Mouse (Mus musculus): ENCODE results near the gene Zfp523. TPM values are rescaled to one million over a fixed set of nuclear protein-coding genes. Genes with fewer than 3 reads are reported as not detected.

Gene Zfp523
- total and polyA plus RNA-seq, 2 experiments from 2014 or later = 41.1 to 57.7 TPM

GRCm38 (mm10) chr17:28244214-28244613, 67.3 kb downstream of the Zfp523 start:
- H3K4me2 ChIP-seq (ENCODE audit: low read depth) = no peak overlapping the region
- H3K27ac ChIP-seq (ENCODE audit: low read depth, low read length) = 0 out of 2 replicates have a peak overlapping the region, but pooled peaks have one; percentile 21
- no peaks in the 10 kb centered on the region for H3K4me1 ChIP-seq (ENCODE audit: insufficient read depth)
- H3K9ac ChIP-seq = no peak overlapping the region
- H3K4me3 ChIP-seq (ENCODE audit: low read depth, low read length) = no peak overlapping the region
- no peaks in the 10 kb centered on the region for H3K9me3 ChIP-seq (ENCODE audit: low read length)
- ATAC-seq (no peak), DNase-seq (no peak)
- 84% methylated on average over 6 of the region's 6 CpGs for WGBS
- no peaks in the 10 kb centered on the region for H3K27me3 ChIP-seq (ENCODE audit: insufficient read depth, low read length)
- 0 out of 2 replicates have a peak, but pooled peaks cover 5% of the 10 kb centered on the region for H3K36me3 ChIP-seq (ENCODE audit: insufficient read depth)
- no peak for TF ChIP-seq CTCF (IDR thresholded peaks at IDR 0.05; ENCODE audit: low read depth)

DNA sequence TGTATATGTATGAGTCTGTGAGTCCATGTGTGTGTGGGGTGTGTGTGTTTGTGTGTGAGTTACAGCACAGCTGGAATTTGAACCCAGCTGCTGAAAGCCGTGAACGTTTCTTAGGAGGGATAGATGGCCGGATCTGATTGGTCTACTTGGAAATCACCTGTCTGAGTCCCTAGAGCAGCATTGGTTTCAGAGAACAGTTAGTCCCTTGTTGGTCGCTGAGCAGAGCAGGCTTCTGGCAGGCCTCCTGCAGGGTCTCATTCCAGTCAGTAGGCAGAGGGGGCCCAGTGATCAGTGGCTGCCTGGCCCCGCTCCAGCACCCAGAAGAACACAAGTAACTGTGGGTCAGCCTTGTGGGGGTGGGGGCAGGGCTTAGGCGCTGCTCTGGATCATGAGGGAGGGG, 67.8 kb downstream of the Zfp523 start:
- H3K4me3 ChIP-seq (ENCODE audit: low read depth, low read length) = no peak overlapping the region
- 13% methylated on average over 6 of the region's 6 CpGs for WGBS
- no peak overlapping the region for H3K4me2 ChIP-seq (ENCODE audit: low read depth)
- ATAC-seq (peak; percentile 93), DNase-seq (peak; percentile 62)
- no peaks in the 10 kb centered on the region for H3K27me3 ChIP-seq (ENCODE audit: insufficient read depth, low read length)
- no peak for TF ChIP-seq CTCF (IDR thresholded peaks at IDR 0.05; ENCODE audit: low read depth)
- no peaks in the 10 kb centered on the region for H3K4me1 ChIP-seq (ENCODE audit: insufficient read depth)
- H3K36me3 ChIP-seq (ENCODE audit: insufficient read depth) = 0 out of 2 replicates have a peak, but pooled peaks cover 5% of the 10 kb centered on the region
- H3K9ac ChIP-seq = peak overlapping the region; percentile 10; the same call in 1 of the 2 replicates
- H3K9me3 ChIP-seq (ENCODE audit: low read length) = no peaks in the 10 kb centered on the region
- H3K27ac ChIP-seq (ENCODE audit: low read depth, low read length) = 0 out of 2 replicates have a peak overlapping the region, but pooled peaks have one; percentile 21

DNA sequence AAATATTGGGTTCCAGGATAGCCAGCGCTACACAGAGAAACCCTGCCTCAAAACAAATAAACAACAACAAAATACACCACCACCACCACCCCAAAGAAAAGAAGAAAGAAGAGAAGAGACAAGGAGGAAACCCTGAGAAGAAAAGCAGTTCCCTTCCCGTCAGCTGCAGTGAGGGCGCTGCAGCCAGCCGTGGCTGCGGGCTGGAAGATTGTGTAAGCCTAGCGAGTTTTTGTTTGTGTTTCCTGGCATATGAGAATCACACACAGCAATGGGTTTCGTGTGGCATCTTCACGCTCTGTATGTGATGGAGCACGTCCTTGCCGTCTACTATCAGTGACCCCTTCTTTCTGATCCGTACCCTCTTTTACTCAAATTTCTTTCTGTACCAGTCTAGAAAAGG, 69.7 kb downstream of the Zfp523 start:
- Histone ChIP-seq H3K27me3 (ENCODE audit: insufficient read depth, low read length) (no peaks in the 10 kb centered on the region), H3K4me2 (ENCODE audit: low read depth) (no peak overlapping the region), H3K36me3 (ENCODE audit: insufficient read depth) (0 out of 2 replicates have a peak, but pooled peaks cover under 1% of the 10 kb centered on the region), H3K9me3 (ENCODE audit: low read length) (no peaks in the 10 kb centered on the region), H3K27ac (ENCODE audit: low read depth, low read length) (no peak overlapping the region), H3K4me1 (ENCODE audit: insufficient read depth) (no peaks in the 10 kb centered on the region), H3K9ac (no peak overlapping the region), H3K4me3 (ENCODE audit: low read depth, low read length) (no peak overlapping the region)
- no peak for ATAC-seq
- DNase-seq = no peak
- no peak for TF ChIP-seq CTCF (IDR thresholded peaks at IDR 0.05; ENCODE audit: low read depth)
- 72% methylated on average over 11 of the region's 11 CpGs for WGBS

DNA sequence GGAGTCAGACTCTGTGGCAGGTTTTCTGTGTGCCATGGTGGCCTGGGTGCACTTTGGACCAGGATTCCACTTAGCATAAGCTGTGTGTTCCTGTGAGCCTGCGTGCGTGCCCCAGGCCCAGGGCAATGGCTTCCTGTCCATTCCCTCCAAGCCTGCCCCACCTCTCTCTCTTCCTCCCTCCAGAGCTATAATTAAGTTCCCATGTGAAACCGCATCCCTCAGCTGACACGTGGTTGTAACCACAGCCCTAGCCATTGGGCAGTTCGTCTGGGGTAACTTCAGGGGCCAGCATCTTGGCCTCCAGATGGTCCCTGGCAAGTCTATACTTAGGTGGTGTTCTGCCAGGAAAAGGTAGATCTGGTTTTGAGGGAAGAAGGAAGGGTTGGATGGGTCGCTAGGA, 70.7 kb downstream of the Zfp523 start:
- H3K4me1 ChIP-seq (ENCODE audit: insufficient read depth) = no peaks in the 10 kb centered on the region
- 77% methylated on average over 6 of the region's 6 CpGs for WGBS
- no peaks in the 10 kb centered on the region for H3K9me3 ChIP-seq (ENCODE audit: low read length)
- no peaks in the 10 kb centered on the region for H3K27me3 ChIP-seq (ENCODE audit: insufficient read depth, low read length)
- H3K4me2 ChIP-seq (ENCODE audit: low read depth) = no peak overlapping the region
- TF ChIP-seq CTCF (IDR thresholded peaks at IDR 0.05; ENCODE audit: low read depth) = no peak
- H3K4me3 ChIP-seq (ENCODE audit: low read depth, low read length) = no peak overlapping the region
- H3K9ac ChIP-seq = no peak overlapping the region
- DNase-seq (no peak), ATAC-seq (no peak)
- H3K27ac ChIP-seq (ENCODE audit: low read depth, low read length) = no peak overlapping the region
- H3K36me3 ChIP-seq (ENCODE audit: insufficient read depth) = no peaks in the 10 kb centered on the region

DNA sequence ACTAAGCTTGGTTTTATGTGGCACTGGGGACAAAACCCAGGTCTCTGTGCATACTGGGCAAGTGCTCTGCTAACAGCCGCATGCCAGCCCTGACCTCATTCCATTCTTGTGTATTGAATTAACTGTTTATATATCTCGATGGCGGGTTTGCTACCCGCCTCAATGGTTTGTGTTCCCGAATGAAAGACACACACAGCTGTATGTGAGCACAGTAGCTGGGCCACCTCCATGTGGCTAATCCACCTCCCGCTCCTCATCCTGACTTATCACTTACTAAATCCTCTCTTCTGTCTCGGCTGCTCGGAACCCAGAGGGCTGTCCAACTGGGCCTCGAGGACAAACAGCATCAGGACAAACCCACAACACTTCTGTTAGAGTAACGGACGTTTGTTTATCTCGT, 72.1 kb downstream of the Zfp523 start:
- no peak for TF ChIP-seq CTCF (IDR thresholded peaks at IDR 0.05; ENCODE audit: low read depth)
- WGBS = 59% methylated on average over 12 of the region's 12 CpGs
- no peak overlapping the region for H3K4me3 ChIP-seq (ENCODE audit: low read depth, low read length)
- H3K36me3 ChIP-seq (ENCODE audit: insufficient read depth) = no peaks in the 10 kb centered on the region
- H3K27ac ChIP-seq (ENCODE audit: low read depth, low read length) = no peak overlapping the region
- H3K9me3 ChIP-seq (ENCODE audit: low read length) = no peaks in the 10 kb centered on the region
- ATAC-seq = no peak
- H3K4me2 ChIP-seq (ENCODE audit: low read depth) = no peak overlapping the region
- H3K4me1 ChIP-seq (ENCODE audit: insufficient read depth) = no peaks in the 10 kb centered on the region
- H3K27me3 ChIP-seq (ENCODE audit: insufficient read depth, low read length) = no peaks in the 10 kb centered on the region
- H3K9ac ChIP-seq = no peak overlapping the region
- no peak for DNase-seq

DNA sequence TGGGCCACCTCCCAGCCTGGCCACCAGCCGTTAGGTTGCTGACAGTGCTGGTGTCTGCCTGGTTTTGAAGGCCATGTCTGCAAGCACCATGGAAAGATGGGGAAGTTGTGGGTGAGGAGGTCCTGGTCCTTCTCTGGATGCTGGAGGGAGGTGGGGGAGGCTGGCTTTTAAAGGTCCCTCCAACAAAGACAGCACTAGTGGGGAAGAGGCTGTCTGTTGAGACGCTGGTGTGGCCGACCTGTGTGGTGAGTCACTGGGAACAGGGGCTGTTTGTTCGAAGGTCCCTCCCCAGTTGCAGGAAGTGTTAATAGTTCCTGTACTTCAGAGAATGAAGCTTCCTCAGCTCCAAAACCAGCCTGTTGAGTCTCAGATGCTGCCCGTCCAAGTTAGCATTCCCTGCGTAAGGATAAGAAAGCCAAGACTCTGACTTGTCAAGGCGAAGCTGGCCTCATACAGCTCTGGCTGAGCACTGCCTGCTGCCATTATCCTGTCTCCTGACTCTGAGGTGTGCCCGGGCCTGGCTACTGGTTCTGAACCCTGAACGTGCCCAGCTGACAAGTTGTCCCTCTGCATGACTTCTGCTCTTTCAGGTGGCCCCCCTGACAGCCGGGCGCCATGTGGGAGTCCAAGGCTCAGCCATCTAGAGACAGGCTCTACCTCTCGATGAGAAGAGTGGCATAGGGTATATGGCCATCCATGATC, 74.8 kb downstream of the Zfp523 start:
- 86% methylated on average over 12 of the region's 12 CpGs for WGBS
- no peaks in the 10 kb centered on the region for H3K27me3 ChIP-seq (ENCODE audit: insufficient read depth, low read length)
- TF ChIP-seq CTCF (IDR thresholded peaks at IDR 0.05; ENCODE audit: low read depth) = no peak
- no peak overlapping the region for H3K4me3 ChIP-seq (ENCODE audit: low read depth, low read length)
- no peak overlapping the region for H3K9ac ChIP-seq
- no peak for DNase-seq
- H3K36me3 ChIP-seq (ENCODE audit: insufficient read depth) = no peaks in the 10 kb centered on the region
- ATAC-seq = no peak; the same call in 1 of the 2 replicates
- no peaks in the 10 kb centered on the region for H3K9me3 ChIP-seq (ENCODE audit: low read length)
- no peak overlapping the region for H3K4me2 ChIP-seq (ENCODE audit: low read depth)
- H3K4me1 ChIP-seq (ENCODE audit: insufficient read depth) = no peaks in the 10 kb centered on the region
- H3K27ac ChIP-seq (ENCODE audit: low read depth, low read length) = no peak overlapping the region

DNA sequence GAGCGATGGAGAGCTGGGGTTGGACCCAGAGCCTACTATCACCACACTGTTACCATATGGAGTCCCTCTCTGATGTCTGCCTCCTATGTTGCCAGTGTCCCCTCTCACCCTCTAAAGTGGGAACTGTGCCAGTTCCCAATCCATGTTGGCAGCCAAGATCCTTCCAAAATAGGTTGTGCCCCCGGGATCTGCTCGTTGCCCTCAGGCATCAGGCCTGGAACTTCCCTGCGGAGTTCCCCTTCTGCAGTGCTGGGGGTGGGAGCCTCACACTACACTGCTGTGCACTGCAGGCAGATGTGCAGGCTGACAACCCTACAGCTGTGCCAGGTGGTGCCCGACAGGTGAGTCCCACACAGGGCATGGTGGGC, 75.3 kb downstream of the Zfp523 start:
- H3K27me3 ChIP-seq (ENCODE audit: insufficient read depth, low read length) = no peaks in the 10 kb centered on the region
- H3K9ac ChIP-seq = no peak overlapping the region
- no peaks in the 10 kb centered on the region for H3K4me1 ChIP-seq (ENCODE audit: insufficient read depth)
- 66% methylated on average over 5 of the region's 5 CpGs for WGBS
- no peak overlapping the region for H3K4me3 ChIP-seq (ENCODE audit: low read depth, low read length)
- no peak for TF ChIP-seq CTCF (IDR thresholded peaks at IDR 0.05; ENCODE audit: low read depth)
- no peaks in the 10 kb centered on the region for H3K9me3 ChIP-seq (ENCODE audit: low read length)
- no peak overlapping the region for H3K4me2 ChIP-seq (ENCODE audit: low read depth)
- H3K36me3 ChIP-seq (ENCODE audit: insufficient read depth) = no peaks in the 10 kb centered on the region
- DNase-seq (no peak), ATAC-seq (no peak)
- H3K27ac ChIP-seq (ENCODE audit: low read depth, low read length) = no peak overlapping the region

Data from forebrain, postnatal 0 days (tissue).